Mouse (Mus musculus): ENCODE data around the gene Xylt1. TPM values are rescaled to one million over a fixed set of nuclear protein-coding genes. Genes with fewer than 3 reads are reported as not detected.

Gene Xylt1
- total RNA-seq, 2 experiments from 2014 or later, result 6.4 to 6.8 TPM

- DNase-seq, result no peak
These were observed 12.2 kb downstream of the Xylt1 start for GRCm38 (mm10) chr7:117392863-117393569.

GRCm38 (mm10) chr7:117393976-117394375, 13.2 kb downstream of the Xylt1 start:
- DNase-seq, result no peak
- intact Hi-C loops (cut with DNase I), result no loop called here

More at GRCm38 (mm10) chr7:117392863-117393569, 12.2 kb downstream of the Xylt1 start:
- intact Hi-C loops (cut with DNase I), result no loop called here

GRCm38 (mm10) chr7:117394380-117394779, 13.6 kb downstream of the Xylt1 start:
- DNase-seq, result no peak

GRCm38 (mm10) chr7:117395511-117395910, 14.7 kb downstream of the Xylt1 start:
- DNase-seq, result no peak
- intact Hi-C loops (cut with DNase I), result no loop called here

More at GRCm38 (mm10) chr7:117394380-117394779, 13.6 kb downstream of the Xylt1 start:
- intact Hi-C loops (cut with DNase I), result no loop called here

- no peak for DNase-seq
- intact Hi-C loops (cut with DNase I), result no loop called here
These were observed 17.1 kb downstream of the Xylt1 start for GRCm38 (mm10) chr7:117397877-117398276.

GRCm38 (mm10) chr7:117399971-117400370, 19.2 kb downstream of the Xylt1 start:
- intact Hi-C loops (cut with DNase I), result no loop called here
- no peak for DNase-seq

- no peak for DNase-seq
- intact Hi-C loops (cut with DNase I), result no loop called here
These were observed 20.8 kb downstream of the Xylt1 start for GRCm38 (mm10) chr7:117401581-117401980.

GRCm38 (mm10) chr7:117406336-117406735, 25.6 kb downstream of the Xylt1 start:
- intact Hi-C loops (cut with DNase I), result no loop called here
- peak; percentile 25 to 33 for DNase-seq

- no peak for DNase-seq
- intact Hi-C loops (cut with DNase I), result no loop called here
These were observed 28.6 kb downstream of the Xylt1 start for GRCm38 (mm10) chr7:117409268-117409988.

GRCm38 (mm10) chr7:117411874-117412273, 31.1 kb downstream of the Xylt1 start:
- intact Hi-C loops (cut with DNase I), result no loop called here
- DNase-seq, result no peak

- peak; percentile 37 to 45 for DNase-seq
- intact Hi-C loops (cut with DNase I), result no loop called here
These were observed 31.6 kb downstream of the Xylt1 start for GRCm38 (mm10) chr7:117412405-117412804.

- no peak for DNase-seq
- intact Hi-C loops (cut with DNase I), result no loop called here
These were observed 33.7 kb downstream of the Xylt1 start for GRCm38 (mm10) chr7:117414341-117415008.

GRCm38 (mm10) chr7:117415009-117415363, 34.2 kb downstream of the Xylt1 start:
- no peak for DNase-seq
- intact Hi-C loops (cut with DNase I), result no loop called here

GRCm38 (mm10) chr7:117419041-117419440, 38.3 kb downstream of the Xylt1 start:
- peak in 1 of 2 experiments; percentile 26 for DNase-seq
- intact Hi-C loops (cut with DNase I), result no loop called here

- intact Hi-C loops (cut with DNase I), result no loop called here
These were observed 39.1 kb downstream of the Xylt1 start for GRCm38 (mm10) chr7:117419846-117420245.

GRCm38 (mm10) chr7:117420301-117420700, 39.5 kb downstream of the Xylt1 start:
- no peak for DNase-seq
- intact Hi-C loops (cut with DNase I), result no loop called here

More at GRCm38 (mm10) chr7:117419846-117420245, 39.1 kb downstream of the Xylt1 start:
- no peak for DNase-seq

- no peak for DNase-seq
- intact Hi-C loops (cut with DNase I), result no loop called here
These were observed 40.2 kb downstream of the Xylt1 start for GRCm38 (mm10) chr7:117420836-117421566.

GRCm38 (mm10) chr7:117424841-117425240, 44.1 kb downstream of the Xylt1 start:
- intact Hi-C loops (cut with DNase I), result no loop called here
- DNase-seq, result no peak

GRCm38 (mm10) chr7:117426366-117426765, 45.6 kb downstream of the Xylt1 start:
- no peak for DNase-seq
- intact Hi-C loops (cut with DNase I), result no loop called here

GRCm38 (mm10) chr7:117428690-117429224, 48.0 kb downstream of the Xylt1 start:
- intact Hi-C loops (cut with DNase I), result no loop called here
- peak; percentile 42 to 51 for DNase-seq

GRCm38 (mm10) chr7:117429483-117429882, 48.7 kb downstream of the Xylt1 start:
- intact Hi-C loops (cut with DNase I), result no loop called here
- DNase-seq, result no peak
